Mouse (Mus musculus) CH12.LX (cell line): ENCODE results near the gene Grxcr1. TPM values are rescaled to one million over a fixed set of nuclear protein-coding genes. Genes with fewer than 3 reads are reported as not detected.

ENCODE experiments used
- DNase-seq: peaks from one replicate; pipeline ENCODE4 v3.0.0-alpha.2; 2013; ENCODE audit errors: extremely low read depth
- H3K27ac ChIP-seq: 2 replicates; pipeline ENCODE4 v1.5.1; 2012; ENCODE audit warnings: low read depth, mild to moderate bottlenecking, control low read depth, moderate library complexity; ENCODE audit not compliant: insufficient read depth
- H3K27me3 ChIP-seq: replicated peaks from 2 replicates; pipeline ENCODE3; 2012; ENCODE audit warnings: inconsistent platforms
- H3K36me3 ChIP-seq, 2 experiments: replicated peaks in 1 of 2; 2 replicates each; pipeline versions ENCODE3 to v1.6.1; 2012; ENCODE audit warnings: inconsistent platforms in 1 of 2, low read length in 1 of 2, mild to moderate bottlenecking in 1 of 2, mixed read lengths in 1 of 2, moderate library complexity in 1 of 2; ENCODE audit not compliant: control insufficient read depth in 1 of 2, insufficient read depth in 1 of 2
- H3K4me1 ChIP-seq, 2 experiments: 2 replicates each; pipeline ENCODE4 v1.6.1; 2012; ENCODE audit warnings: inconsistent platforms in 1 of 2, moderate library complexity in 1 of 2; ENCODE audit not compliant: insufficient read depth in 2 of 2, control insufficient read depth in 1 of 2
- H3K4me2 ChIP-seq: 2 replicates; pipeline ENCODE4 v1.6.1; 2012; ENCODE audit warnings: low read depth, mild to moderate bottlenecking, control low read depth; ENCODE audit not compliant: poor library complexity, insufficient read depth, severe bottlenecking
- H3K4me3 ChIP-seq, 3 experiments: fragments of 150-350 bp in 1 of 3; sonication (generic) in 1 of 3; replicated peaks in 1 of 3; 2 replicates each; pipeline versions ENCODE3 to v1.5.1; 2011 to 2012; ENCODE audit warnings: low read depth in 2 of 3, low read length in 2 of 3, mild to moderate bottlenecking in 2 of 3, moderate library complexity in 2 of 3, control low read depth in 1 of 3, improper control_type of control experiment in 1 of 3, inconsistent platforms in 1 of 3, mixed read lengths in 1 of 3; ENCODE audit not compliant: poor library complexity in 1 of 3
- H3K79me2 ChIP-seq: replicated peaks from 2 replicates; pipeline ENCODE4 v1.6.1; 2012; ENCODE audit warnings: mild to moderate bottlenecking, moderate library complexity; ENCODE audit not compliant: control insufficient read depth, poor library complexity, insufficient read depth, severe bottlenecking; ENCODE audit errors: extremely low read depth
- H3K9ac ChIP-seq: 2 replicates; pipeline ENCODE4 v1.6.1; 2012; ENCODE audit warnings: low read depth, mild to moderate bottlenecking, control low read depth, moderate library complexity; ENCODE audit not compliant: insufficient read depth
- H3K9me3 ChIP-seq: replicated peaks from 2 replicates; pipeline ENCODE3; 2012; ENCODE audit warnings: low read length, inconsistent platforms, mixed read lengths
- KAT2A ChIP-seq: IDR thresholded peaks from 2 replicates; pipeline ENCODE4 v1.6.1; 2012; ENCODE audit warnings: low read length, improper control_type of control experiment, inconsistent platforms; ENCODE audit not compliant: insufficient replicate concordance
- MYC ChIP-seq: IDR thresholded peaks from 2 replicates; pipeline ENCODE4 v1.6.1; 2011; ENCODE audit warnings: low read depth, mild to moderate bottlenecking, improper control_type of control experiment, low read length
- NELFE ChIP-seq: IDR thresholded peaks from 2 replicates; pipeline ENCODE4 v1.6.1; 2011; ENCODE audit warnings: low read depth, low read length, improper control_type of control experiment
- NRF1 ChIP-seq: IDR thresholded peaks from 2 replicates; pipeline ENCODE4 v1.6.1; 2014; ENCODE audit warnings: low read depth, mild to moderate bottlenecking, inconsistent platforms, low read length, improper control_type of control experiment, moderate library complexity
- POLR2A ChIP-seq: IDR thresholded peaks from 2 replicates; pipeline ENCODE4 v1.6.1; 2011; ENCODE audit warnings: low read depth, mild to moderate bottlenecking, improper control_type of control experiment, low read length
- RCOR1 ChIP-seq: conservative IDR thresholded peaks from 2 replicates; pipeline ENCODE4 v1.6.1; 2012; ENCODE audit warnings: low read depth, mild to moderate bottlenecking, inconsistent platforms, low read length, improper control_type of control experiment
- SIN3A ChIP-seq: IDR thresholded peaks from 2 replicates; pipeline ENCODE4 v1.6.1; 2012; ENCODE audit warnings: low read length, improper control_type of control experiment, inconsistent platforms
- TCF12 ChIP-seq: IDR thresholded peaks from 2 replicates; pipeline ENCODE4 v1.6.1; 2014; ENCODE audit warnings: low read depth, mild to moderate bottlenecking, inconsistent platforms, low read length, improper control_type of control experiment
- dilution Hi-C: fragments of 300-500 bp; cut with MboI; formaldehyde crosslinking; loops from 2 replicates; pipeline ENCODE4 v1.14.3; 2020; ENCODE audit warnings: low sequenced_read_pairs; ENCODE audit not compliant: extremely low pct_unique_long_range_greater_than_20kb, extremely low pct_ligation_motif_present
- in situ Hi-C: fragments of 300-500 bp; cut with MboI; formaldehyde crosslinking; loops from 3 replicates; pipeline ENCODE4 v1.14.3; 2019; ENCODE audit warnings: low sequenced_read_pairs, low pct_ligation_motif_present, low pct_unique_long_range_greater_than_20kb, mixed read lengths
- polyA plus RNA-seq: library from polyadenylated mRNA; unstranded; fragments of >175 nt; gene quantifications from 2 replicates; pipeline ENCODE4 v1.2.1, GENCODE M21; 2012; ENCODE audit warnings: low read depth; ENCODE audit not compliant: insufficient read length
- total RNA-seq, 2 experiments: library from RNA; depleted of rRNA; stranded (reverse); fragments of 300-350 nt in 1 of 2; fragments of >200 nt in 1 of 2; gene quantifications; 2 replicates each; pipeline ENCODE4 v1.2.3; 2012 to 2014

Gene Grxcr1
- total and polyA plus RNA-seq, 3 experiments = not detected

- Histone ChIP-seq H3K79me2 (no peaks in the 10 kb centered on the region), H3K4me1 (no peaks in the 10 kb centered on the region)
- no peak for TF ChIP-seq NRF1
- no peak for TF ChIP-seq RCOR1
- no peak for TF ChIP-seq KAT2A
- no peak for TF ChIP-seq TCF12
- no peak for TF ChIP-seq POLR2A
- TF ChIP-seq SIN3A = no peak
- no peak for TF ChIP-seq MYC
- TF ChIP-seq NELFE = no peak
- TF ChIP-seq, all 38 proteins: peak for 0
- in situ Hi-C loops = no loop called here
- DNase-seq = no peak
- Histone ChIP-seq H3K4me2 (no peak overlapping the region), H3K27ac (no peak overlapping the region), H3K27me3 (no peaks in the 10 kb centered on the region), H3K4me3 (no peak overlapping the region), H3K36me3 (no peaks in the 10 kb centered on the region), H3K9me3 (no peaks in the 10 kb centered on the region), H3K9ac (no peak overlapping the region)
- dilution Hi-C loops = no loop called here
Observed at GRCm38 (mm10) chr5:68165954-68166353, 134.3 kb downstream of the Grxcr1 start.

Other genes starting within 250 kb of the Grxcr1 start
- gene Atp8a1, start 184.4 kb upstream of the Grxcr1 start, total RNA-seq (2012; rRNA removed) = 8.4 and 11.2 TPM in 2 replicates
- gene Atp8a1, start 184.4 kb upstream of the Grxcr1 start, total RNA-seq (2014; rRNA removed) = 5.0 and 5.5 TPM in 2 replicates
- gene Atp8a1, start 184.4 kb upstream of the Grxcr1 start, polyA plus RNA-seq = 4.4 and 4.8 TPM in 2 replicates
- not detected in 2 replicates for gene Gm5108, start 90.2 kb upstream of the Grxcr1 start, total RNA-seq (2012; rRNA removed)
- gene Gm5108, start 90.2 kb upstream of the Grxcr1 start, total RNA-seq (2014; rRNA removed) = not detected in 2 replicates
- not detected in 2 replicates for gene Gm5108, start 90.2 kb upstream of the Grxcr1 start, polyA plus RNA-seq
- not detected in 2 replicates for gene Gm21905, start 85.4 kb upstream of the Grxcr1 start, total RNA-seq (2012; rRNA removed)
- gene Gm21905, start 85.4 kb upstream of the Grxcr1 start, total RNA-seq (2014; rRNA removed) = not detected in 2 replicates
- gene Gm21905, start 85.4 kb upstream of the Grxcr1 start, polyA plus RNA-seq = not detected in 2 replicates